Mouse (Mus musculus): ENCODE measurements around the gene Fam69a. TPM values are rescaled to one million over a fixed set of nuclear protein-coding genes. Genes with fewer than 3 reads are reported as not detected.

The Fam69a gene
- polyA plus RNA-seq, 1 experiment from 2014 or later = 70.2 TPM

DNA sequence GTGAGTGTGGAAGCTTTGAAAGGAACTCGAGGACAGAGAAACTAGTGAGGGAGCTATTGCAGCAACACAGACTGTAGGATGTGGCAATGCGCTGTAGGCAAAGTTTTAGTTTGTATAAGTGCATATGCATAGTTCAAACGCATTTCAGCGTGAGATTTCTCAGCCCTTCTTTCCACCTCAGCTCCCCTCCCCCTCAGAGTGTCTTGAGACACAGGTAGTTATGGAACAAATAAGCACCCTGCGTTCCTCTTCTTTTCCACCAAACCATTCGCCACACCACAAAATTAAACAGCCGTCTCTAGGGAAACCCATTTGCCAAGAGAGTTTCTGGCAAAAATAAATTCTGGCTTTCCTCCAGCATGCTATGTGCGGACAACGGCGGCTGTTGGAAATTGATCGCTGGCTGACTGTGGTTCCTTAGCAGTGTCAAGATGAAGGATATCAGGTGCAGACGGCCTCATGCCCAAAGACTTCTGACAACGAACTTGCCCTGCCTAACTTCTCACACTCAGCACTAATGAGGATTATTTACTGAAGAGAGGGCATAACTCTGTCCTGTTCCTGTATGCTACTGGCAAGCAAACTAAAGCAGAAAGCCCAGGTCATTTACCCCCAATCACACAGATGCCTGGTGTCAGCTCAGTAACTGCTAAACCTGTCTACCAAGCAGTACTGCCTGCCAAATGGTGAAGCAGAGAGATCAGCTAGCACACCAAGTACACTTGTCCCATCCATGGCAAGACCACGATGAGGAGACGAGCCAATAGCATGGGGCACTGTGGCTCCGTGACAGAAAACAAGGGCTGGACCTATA, 25.2 kb downstream of the Fam69a start:
- no peaks in the 10 kb centered on the region for H3K9me3 ChIP-seq (ENCODE audit: control insufficient read depth, low read length)
- WGBS = 66% methylated on average over 16 of the region's 16 CpGs
- H3K4me3 ChIP-seq (ENCODE audit: low read depth, low read length) = no peak overlapping the region
- no peak overlapping the region for H3K9ac ChIP-seq (replicated peaks; ENCODE audit: low read depth, low read length)
- H3K4me1 ChIP-seq (ENCODE audit: control insufficient read depth, insufficient read depth, low read length) = 0 out of 2 replicates have a peak, but pooled peaks cover 2% of the 10 kb centered on the region
- no peaks in the 10 kb centered on the region for H3K36me3 ChIP-seq (ENCODE audit: control insufficient read depth, insufficient read depth, low read length)
- no peak overlapping the region for H3K27ac ChIP-seq (ENCODE audit: low read depth, low read length)
- no peak for ATAC-seq (ENCODE audit: low read depth)
- no peak overlapping the region for H3K4me2 ChIP-seq (ENCODE audit: low read depth, low read length)
- no peaks in the 10 kb centered on the region for H3K27me3 ChIP-seq (ENCODE audit: control insufficient read depth, insufficient read depth, low read length)

DNA sequence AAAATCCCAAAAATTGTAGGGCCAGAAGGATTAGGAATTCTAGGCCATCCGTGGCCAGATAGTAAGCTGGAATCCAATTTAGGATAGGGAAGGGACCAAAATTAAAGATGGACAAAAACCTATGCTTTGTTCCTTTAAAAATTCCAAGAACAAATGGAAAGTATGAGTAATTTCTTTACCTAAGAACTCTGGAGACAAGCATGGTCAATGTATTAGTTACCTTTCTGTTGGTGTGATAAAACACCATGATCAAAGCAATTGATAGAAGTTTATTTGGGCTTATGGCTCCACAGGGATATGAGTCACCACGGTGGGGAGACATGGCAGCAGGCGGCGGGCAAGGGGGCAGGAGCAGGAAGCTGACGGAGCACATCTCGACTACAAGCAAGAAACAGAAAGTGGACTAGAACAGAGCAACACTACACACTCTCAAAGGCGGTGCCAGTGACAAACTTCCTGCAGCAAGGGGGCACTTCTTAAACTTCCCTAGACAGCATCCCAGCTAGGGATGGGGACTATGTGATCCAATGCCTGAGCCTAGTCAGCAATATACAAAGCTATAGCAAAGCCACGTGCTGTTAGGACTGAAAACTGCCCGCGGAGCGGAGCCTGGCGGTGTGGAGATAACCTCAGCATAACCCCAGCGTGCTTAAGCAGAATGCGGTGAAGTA, 26.2 kb downstream of the Fam69a start:
- Histone ChIP-seq H3K36me3 (ENCODE audit: control insufficient read depth, insufficient read depth, low read length) (no peaks in the 10 kb centered on the region), H3K4me3 (ENCODE audit: low read depth, low read length) (no peak overlapping the region), H3K27me3 (ENCODE audit: control insufficient read depth, insufficient read depth, low read length) (no peaks in the 10 kb centered on the region), H3K9ac (replicated peaks; ENCODE audit: low read depth, low read length) (no peak overlapping the region), H3K9me3 (ENCODE audit: control insufficient read depth, low read length) (no peaks in the 10 kb centered on the region), H3K4me1 (ENCODE audit: control insufficient read depth, insufficient read depth, low read length) (0 out of 2 replicates have a peak, but pooled peaks cover 2% of the 10 kb centered on the region), H3K27ac (ENCODE audit: low read depth, low read length) (no peak overlapping the region), H3K4me2 (ENCODE audit: low read depth, low read length) (no peak overlapping the region)
- ATAC-seq (ENCODE audit: low read depth) = no peak
- 76% methylated on average over 14 of the region's 14 CpGs for WGBS

DNA sequence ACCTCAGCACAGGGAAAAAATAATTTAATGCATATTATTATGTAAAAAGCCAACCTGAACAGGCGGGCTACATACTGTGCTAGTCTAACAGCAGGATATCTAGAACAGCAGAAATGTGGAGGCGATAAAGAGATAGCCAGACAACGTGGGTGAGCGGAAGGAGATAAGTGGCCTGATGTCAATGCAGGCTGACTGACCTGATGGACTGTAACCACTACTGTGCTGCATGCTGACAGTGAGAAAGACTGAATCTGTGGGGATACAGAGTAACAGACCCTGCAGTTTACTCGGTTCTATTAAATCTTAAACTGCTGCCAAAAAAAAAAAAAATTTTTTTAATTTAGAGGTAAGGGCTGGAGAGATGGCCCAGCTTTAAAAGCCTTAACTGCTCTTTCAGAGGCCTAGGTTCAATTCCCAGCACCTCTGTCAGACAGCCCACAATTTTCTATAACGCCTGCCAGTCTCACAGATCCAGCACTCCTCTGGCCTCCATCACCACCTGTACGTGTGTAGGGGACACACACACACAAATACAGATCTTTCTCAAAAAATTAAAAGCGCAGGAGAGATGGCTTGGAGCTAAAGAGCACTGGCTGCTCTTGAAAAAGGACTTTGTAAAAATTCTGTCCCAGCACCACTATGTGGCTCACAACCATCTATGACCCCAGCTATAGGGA, 27.1 kb downstream of the Fam69a start:
- 83% methylated on average over 8 of the region's 8 CpGs for WGBS
- no peaks in the 10 kb centered on the region for H3K27me3 ChIP-seq (ENCODE audit: control insufficient read depth, insufficient read depth, low read length)
- no peaks in the 10 kb centered on the region for H3K36me3 ChIP-seq (ENCODE audit: control insufficient read depth, insufficient read depth, low read length)
- 0 out of 2 replicates have a peak, but pooled peaks cover 2% of the 10 kb centered on the region for H3K4me1 ChIP-seq (ENCODE audit: control insufficient read depth, insufficient read depth, low read length)
- ATAC-seq (ENCODE audit: low read depth) = no peak
- H3K9me3 ChIP-seq (ENCODE audit: control insufficient read depth, low read length) = no peaks in the 10 kb centered on the region
- no peak overlapping the region for H3K4me3 ChIP-seq (ENCODE audit: low read depth, low read length)
- H3K27ac ChIP-seq (ENCODE audit: low read depth, low read length) = no peak overlapping the region
- no peak overlapping the region for H3K4me2 ChIP-seq (ENCODE audit: low read depth, low read length)
- no peak overlapping the region for H3K9ac ChIP-seq (replicated peaks; ENCODE audit: low read depth, low read length)

DNA sequence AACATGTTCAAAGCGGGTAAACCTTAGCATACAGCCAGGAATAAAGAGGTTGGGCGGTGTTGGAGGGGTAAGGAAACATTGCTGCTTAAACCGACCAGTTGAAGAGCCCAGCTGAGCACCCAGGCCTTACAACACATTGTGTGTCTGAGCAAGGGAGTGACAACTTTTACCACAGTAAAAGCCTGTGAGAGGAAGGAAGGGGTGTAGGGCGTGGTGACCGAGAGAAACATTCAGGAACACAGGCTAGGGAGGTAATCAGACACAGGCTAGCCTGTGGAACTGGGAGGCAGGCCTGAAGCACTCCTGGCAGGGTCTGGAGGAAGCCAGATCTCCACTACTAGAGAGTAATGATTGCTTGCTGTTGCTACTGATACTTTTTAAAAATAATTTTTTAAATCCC, 36.2 kb downstream of the Fam69a start:
- Histone ChIP-seq H3K4me2 (ENCODE audit: low read depth, low read length) (no peak overlapping the region), H3K4me3 (ENCODE audit: low read depth, low read length) (no peak overlapping the region), H3K27me3 (ENCODE audit: control insufficient read depth, insufficient read depth, low read length) (no peaks in the 10 kb centered on the region), H3K36me3 (ENCODE audit: control insufficient read depth, insufficient read depth, low read length) (no peaks in the 10 kb centered on the region), H3K4me1 (ENCODE audit: control insufficient read depth, insufficient read depth, low read length) (no peaks in the 10 kb centered on the region), H3K9ac (replicated peaks; ENCODE audit: low read depth, low read length) (no peak overlapping the region), H3K9me3 (ENCODE audit: control insufficient read depth, low read length) (no peaks in the 10 kb centered on the region), H3K27ac (ENCODE audit: low read depth, low read length) (no peak overlapping the region)
- WGBS = 82% methylated on average over 5 of the region's 5 CpGs
- no peak for ATAC-seq (ENCODE audit: low read depth)

DNA sequence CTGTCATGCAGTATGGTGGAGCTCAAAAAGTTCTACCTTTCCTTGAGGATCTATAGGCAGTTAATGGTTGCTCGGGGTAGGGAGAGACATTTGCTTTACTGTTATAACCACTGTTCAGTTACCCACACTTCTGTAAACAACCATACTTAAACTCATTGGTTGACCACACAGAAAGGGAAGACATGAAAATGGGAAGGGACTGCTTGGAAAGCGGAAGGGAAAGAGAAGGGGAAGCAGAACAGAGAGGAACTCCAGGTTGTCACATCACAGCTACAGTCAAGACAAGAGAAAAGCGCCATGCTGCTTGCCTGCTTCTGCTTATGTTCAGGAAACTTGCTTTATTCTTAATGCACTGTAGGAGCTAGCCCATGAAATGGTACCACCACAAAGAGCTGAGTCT, 37.3 kb downstream of the Fam69a start:
- no peak for ATAC-seq (ENCODE audit: low read depth)
- 89% methylated on average over 3 of the region's 3 CpGs for WGBS
- H3K9me3 ChIP-seq (ENCODE audit: control insufficient read depth, low read length) = no peaks in the 10 kb centered on the region
- H3K4me1 ChIP-seq (ENCODE audit: control insufficient read depth, insufficient read depth, low read length) = no peaks in the 10 kb centered on the region
- H3K4me2 ChIP-seq (ENCODE audit: low read depth, low read length) = no peak overlapping the region
- no peaks in the 10 kb centered on the region for H3K27me3 ChIP-seq (ENCODE audit: control insufficient read depth, insufficient read depth, low read length)
- no peak overlapping the region for H3K27ac ChIP-seq (ENCODE audit: low read depth, low read length)
- no peak overlapping the region for H3K9ac ChIP-seq (replicated peaks; ENCODE audit: low read depth, low read length)
- no peaks in the 10 kb centered on the region for H3K36me3 ChIP-seq (ENCODE audit: control insufficient read depth, insufficient read depth, low read length)
- no peak overlapping the region for H3K4me3 ChIP-seq (ENCODE audit: low read depth, low read length)

DNA sequence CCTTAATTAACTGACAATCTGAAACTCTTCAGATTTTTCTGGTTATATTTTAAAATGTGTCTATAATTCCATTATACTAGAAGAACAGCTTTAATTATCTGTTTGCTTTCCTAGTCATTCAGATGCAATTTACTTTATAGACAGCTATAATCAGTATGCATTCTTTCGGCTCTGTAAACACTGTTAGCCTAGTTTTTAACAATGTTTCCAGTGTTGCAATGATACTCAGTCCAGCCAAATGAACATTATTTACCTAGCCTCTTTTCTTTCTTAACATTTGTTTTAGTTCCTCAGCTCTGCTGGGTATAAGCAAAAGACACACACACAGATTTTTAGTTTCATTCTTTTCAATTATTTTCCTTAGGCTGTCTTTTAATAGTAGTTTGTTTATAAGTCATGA, 38.0 kb downstream of the Fam69a start:
- Histone ChIP-seq H3K36me3 (ENCODE audit: control insufficient read depth, insufficient read depth, low read length) (no peaks in the 10 kb centered on the region), H3K9ac (replicated peaks; ENCODE audit: low read depth, low read length) (no peak overlapping the region), H3K27me3 (ENCODE audit: control insufficient read depth, insufficient read depth, low read length) (no peaks in the 10 kb centered on the region), H3K9me3 (ENCODE audit: control insufficient read depth, low read length) (no peaks in the 10 kb centered on the region), H3K4me3 (ENCODE audit: low read depth, low read length) (no peak overlapping the region), H3K27ac (ENCODE audit: low read depth, low read length) (no peak overlapping the region), H3K4me2 (ENCODE audit: low read depth, low read length) (no peak overlapping the region), H3K4me1 (ENCODE audit: control insufficient read depth, insufficient read depth, low read length) (no peaks in the 10 kb centered on the region)
- WGBS = 81% methylated on average over 1 of the region's 1 CpGs
- ATAC-seq (ENCODE audit: low read depth) = no peak

DNA sequence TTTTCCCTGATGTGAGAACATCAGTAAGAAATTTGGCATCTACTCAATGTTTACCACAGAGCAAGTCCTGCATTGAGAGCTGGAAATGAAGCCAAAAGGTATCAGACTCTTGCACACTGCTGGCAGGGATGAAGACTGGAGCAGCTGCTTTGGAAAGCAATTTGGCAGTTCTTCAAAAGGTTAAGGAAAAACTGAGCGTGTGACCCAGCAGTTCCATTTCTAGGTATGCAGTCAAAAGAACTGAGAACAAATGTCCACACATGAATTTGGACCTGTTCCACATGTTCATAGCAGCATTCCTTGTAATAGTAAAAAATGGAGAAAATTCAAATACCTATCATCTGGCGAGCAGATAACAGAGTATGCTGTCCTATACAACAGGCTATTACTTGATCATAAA, 39.3 kb downstream of the Fam69a start:
- Histone ChIP-seq H3K27me3 (ENCODE audit: control insufficient read depth, insufficient read depth, low read length) (no peaks in the 10 kb centered on the region), H3K4me3 (ENCODE audit: low read depth, low read length) (no peak overlapping the region), H3K4me1 (ENCODE audit: control insufficient read depth, insufficient read depth, low read length) (no peaks in the 10 kb centered on the region), H3K27ac (ENCODE audit: low read depth, low read length) (no peak overlapping the region), H3K36me3 (ENCODE audit: control insufficient read depth, insufficient read depth, low read length) (no peaks in the 10 kb centered on the region), H3K9me3 (ENCODE audit: control insufficient read depth, low read length) (no peaks in the 10 kb centered on the region), H3K9ac (replicated peaks; ENCODE audit: low read depth, low read length) (no peak overlapping the region), H3K4me2 (ENCODE audit: low read depth, low read length) (no peak overlapping the region)
- WGBS = 81% methylated on average over 2 of the region's 2 CpGs
- ATAC-seq (ENCODE audit: low read depth) = no peak

DNA sequence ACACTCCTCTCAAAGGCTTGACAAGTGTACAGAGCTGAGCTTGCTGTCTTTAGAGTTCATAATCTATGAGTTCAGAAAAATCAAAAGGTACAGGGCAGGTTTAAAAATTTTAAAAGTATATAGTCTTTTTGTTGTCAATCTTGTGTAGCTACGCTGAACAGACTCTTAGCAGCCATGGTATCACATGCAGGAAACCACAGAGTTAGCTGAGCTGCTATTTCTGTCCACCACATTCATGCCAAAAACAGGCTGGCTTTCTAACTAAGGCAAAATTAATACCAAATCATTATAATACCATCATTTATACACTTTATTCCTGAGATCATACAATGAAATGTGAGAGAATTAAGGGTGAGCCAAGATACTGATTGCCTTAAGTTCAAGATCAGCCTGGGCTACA, 40.4 kb downstream of the Fam69a start:
- no peaks in the 10 kb centered on the region for H3K36me3 ChIP-seq (ENCODE audit: control insufficient read depth, insufficient read depth, low read length)
- no peak overlapping the region for H3K4me2 ChIP-seq (ENCODE audit: low read depth, low read length)
- H3K4me3 ChIP-seq (ENCODE audit: low read depth, low read length) = no peak overlapping the region
- no peak overlapping the region for H3K9ac ChIP-seq (replicated peaks; ENCODE audit: low read depth, low read length)
- H3K27ac ChIP-seq (ENCODE audit: low read depth, low read length) = no peak overlapping the region
- H3K27me3 ChIP-seq (ENCODE audit: control insufficient read depth, insufficient read depth, low read length) = no peaks in the 10 kb centered on the region
- 93% methylated on average over 1 of the region's 1 CpGs for WGBS
- no peaks in the 10 kb centered on the region for H3K4me1 ChIP-seq (ENCODE audit: control insufficient read depth, insufficient read depth, low read length)
- H3K9me3 ChIP-seq (ENCODE audit: control insufficient read depth, low read length) = no peaks in the 10 kb centered on the region
- ATAC-seq (ENCODE audit: low read depth) = no peak

DNA sequence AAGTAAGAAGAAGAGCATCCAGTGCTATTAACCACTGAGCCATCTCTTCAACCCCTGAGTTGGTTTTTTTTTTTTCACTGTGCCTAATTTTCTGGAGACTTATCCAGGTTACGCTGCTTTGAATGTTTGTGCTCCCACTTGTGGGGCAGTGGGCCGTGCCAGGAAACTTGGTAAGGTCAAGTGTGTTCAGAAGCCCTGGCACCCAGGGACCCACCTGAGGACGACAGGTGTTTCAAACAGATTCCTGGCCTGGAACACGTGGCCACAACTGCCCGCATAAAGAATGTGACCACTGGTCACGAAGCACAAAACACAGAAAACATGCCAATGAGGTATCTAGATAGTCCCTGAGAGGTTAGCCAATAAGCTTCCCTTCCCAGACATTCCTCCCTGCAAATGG, 43.4 kb downstream of the Fam69a start:
- Histone ChIP-seq H3K4me1 (ENCODE audit: control insufficient read depth, insufficient read depth, low read length) (no peaks in the 10 kb centered on the region), H3K9me3 (ENCODE audit: control insufficient read depth, low read length) (no peaks in the 10 kb centered on the region), H3K4me3 (ENCODE audit: low read depth, low read length) (no peak overlapping the region), H3K36me3 (ENCODE audit: control insufficient read depth, insufficient read depth, low read length) (no peaks in the 10 kb centered on the region), H3K27ac (ENCODE audit: low read depth, low read length) (no peak overlapping the region), H3K27me3 (ENCODE audit: control insufficient read depth, insufficient read depth, low read length) (no peaks in the 10 kb centered on the region), H3K9ac (replicated peaks; ENCODE audit: low read depth, low read length) (no peak overlapping the region), H3K4me2 (ENCODE audit: low read depth, low read length) (no peak overlapping the region)
- WGBS = 96% methylated on average over 6 of the region's 6 CpGs
- no peak for ATAC-seq (ENCODE audit: low read depth)
